Mouse (Mus musculus): ENCODE measurements around the gene Ift57.

DNA sequence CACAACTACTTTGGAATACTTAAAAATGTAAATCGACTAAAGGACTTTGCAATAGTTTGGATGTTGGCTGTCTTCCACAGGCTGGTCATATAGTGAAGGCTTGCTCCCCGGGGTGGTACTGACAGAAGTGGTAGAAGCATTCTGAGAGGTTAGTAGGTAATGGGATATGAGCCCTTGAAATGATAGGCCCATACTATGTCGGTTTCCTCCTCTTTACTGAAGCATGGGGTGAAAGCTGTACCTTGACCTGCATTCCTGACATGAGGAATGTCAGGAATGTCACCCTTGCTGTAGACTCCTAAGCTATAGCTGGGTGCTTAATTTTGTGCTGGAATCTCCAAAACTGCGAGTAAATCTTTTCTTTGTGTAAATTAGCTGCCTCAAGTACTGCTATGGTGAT lies 115.4 kb downstream of the Ift57 start:
- TF ChIP-seq CTCF (IDR thresholded peaks at IDR 0.05; ENCODE audit: low read depth, low read length) (no peak), GATA1 (IDR thresholded peaks at IDR 0.05; ENCODE audit: borderline replicate concordance, low read length) (no peak), POLR2AphosphoS5 (IDR thresholded peaks at IDR 0.05; ENCODE audit: insufficient replicate concordance, low read depth, low read length) (no peak)
